Mouse (Mus musculus) myocyte (in vitro differentiated cells): ENCODE results near the gene Prkg2. TPM values are rescaled to one million over a fixed set of nuclear protein-coding genes. Genes with fewer than 3 reads are reported as not detected.

ENCODE experiments used
- H3K27me3 ChIP-seq: one replicate; pipeline ENCODE4 v1.6.1; 2011; ENCODE audit not compliant: control insufficient read depth, insufficient read depth, insufficient read length
- H3K36me3 ChIP-seq: one replicate; pipeline ENCODE4 v1.6.1; 2011; ENCODE audit not compliant: control insufficient read depth, insufficient read depth
- H3K4me2 ChIP-seq: one replicate; pipeline ENCODE4 v1.6.1; 2011; ENCODE audit warnings: low read depth, control low read depth
- H3K4me3 ChIP-seq: one replicate; pipeline ENCODE4 v1.5.1; 2011; ENCODE audit warnings: mild to moderate bottlenecking, control low read depth, moderate library complexity
- H3K79me2 ChIP-seq: one replicate; pipeline ENCODE4 v1.6.1; 2011; ENCODE audit not compliant: control insufficient read depth, insufficient read depth
- H3ac ChIP-seq: one replicate; pipeline ENCODE4 v1.6.1; 2011; ENCODE audit not compliant: control insufficient read depth, insufficient read length
- CEBPB ChIP-seq: IDR thresholded peaks from 2 replicates; pipeline ENCODE4 v1.6.1; 2011; ENCODE audit warnings: mild to moderate bottlenecking, moderate library complexity; ENCODE audit not compliant: poor library complexity, insufficient read depth, severe bottlenecking
- E2F4 ChIP-seq: IDR thresholded peaks from one replicate; pipeline ENCODE4 v1.6.1; 2011; ENCODE audit warnings: mild to moderate bottlenecking, control low read depth, moderate library complexity; ENCODE audit not compliant: insufficient read depth
- MAX ChIP-seq: IDR thresholded peaks from one replicate; pipeline ENCODE4 v1.6.1; 2011; ENCODE audit warnings: low read depth, mild to moderate bottlenecking, control low read depth
- MYOD1 ChIP-seq, 3 experiments: IDR thresholded peaks; one replicate each; pipeline ENCODE4 v1.6.1; 2011; ENCODE audit warnings: control low read depth in 2 of 3, low read depth in 2 of 3, mild to moderate bottlenecking in 2 of 3, moderate library complexity in 1 of 3; ENCODE audit not compliant: insufficient read length in 2 of 3, control insufficient read depth in 1 of 3
- MYOG ChIP-seq, 3 experiments: IDR thresholded peaks; one replicate each; pipeline ENCODE4 v1.6.1; 2011; ENCODE audit warnings: control low read depth in 2 of 3, low read depth in 2 of 3, mild to moderate bottlenecking in 2 of 3; ENCODE audit not compliant: insufficient read length in 2 of 3, control insufficient read depth in 1 of 3, insufficient read depth in 1 of 3
- POLR2A ChIP-seq: IDR thresholded peaks from one replicate; pipeline ENCODE4 v1.6.1; 2011; ENCODE audit warnings: low read depth, mild to moderate bottlenecking, control low read depth, moderate library complexity; ENCODE audit not compliant: insufficient read length
- POLR2AphosphoS2 ChIP-seq: IDR thresholded peaks from one replicate; pipeline ENCODE4 v1.6.1; 2011; ENCODE audit warnings: low read depth, control low read depth; ENCODE audit not compliant: insufficient read length
- REST ChIP-seq: IDR thresholded peaks from one replicate; pipeline ENCODE4 v1.6.1; 2011; ENCODE audit warnings: mild to moderate bottlenecking, control low read depth, moderate library complexity; ENCODE audit not compliant: insufficient read depth, insufficient read length
- SRF ChIP-seq: IDR thresholded peaks from one replicate; pipeline ENCODE4 v1.6.1; 2011; ENCODE audit warnings: low read depth; ENCODE audit not compliant: control insufficient read depth, insufficient read length
- TCF12 ChIP-seq: IDR thresholded peaks from one replicate; pipeline ENCODE4 v1.6.1; 2011; ENCODE audit warnings: mild to moderate bottlenecking, control low read depth; ENCODE audit not compliant: poor library complexity, insufficient read depth, severe bottlenecking
- TCF3 ChIP-seq: IDR thresholded peaks from one replicate; pipeline ENCODE4 v1.6.1; 2011; ENCODE audit warnings: low read depth, control low read depth; ENCODE audit not compliant: insufficient read length
- USF1 ChIP-seq: IDR thresholded peaks from one replicate; pipeline ENCODE4 v1.6.1; 2011; ENCODE audit warnings: low read depth, mild to moderate bottlenecking, control low read depth, moderate library complexity
- polyA plus RNA-seq: library from polyadenylated mRNA; unstranded; fragments of >200 nt; fragmentation: generic; extraction: Trizol; gene quantifications from one replicate; pipeline ENCODE4 v1.2.1, GENCODE M21; 2012; ENCODE audit warnings: missing spikeins

The Prkg2 gene
- polyA plus RNA-seq, 1 experiment, result 22.8 TPM

DNA sequence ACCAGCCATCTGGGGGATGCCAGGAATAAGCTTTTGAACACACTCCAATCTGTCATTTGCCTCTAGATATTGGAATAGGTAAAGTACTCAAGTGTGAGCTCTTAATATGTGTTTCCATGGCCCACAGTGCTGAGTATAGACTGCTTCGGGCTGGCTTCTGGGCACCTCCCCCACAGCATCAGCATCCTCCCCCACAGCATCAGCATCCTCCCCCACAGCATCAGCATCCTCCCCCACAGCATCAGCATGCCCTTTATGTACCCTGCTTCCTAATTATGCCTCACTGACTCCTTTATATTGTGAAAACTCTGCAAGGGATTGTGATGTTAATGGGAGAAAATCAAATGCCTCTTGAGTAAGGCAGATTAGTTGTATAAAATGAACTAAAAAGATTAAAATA, 49.5 kb downstream of the Prkg2 start:
- no peaks in the 10 kb centered on the region for H3K27me3 ChIP-seq
- no peak overlapping the region for H3K4me2 ChIP-seq
- no peaks in the 10 kb centered on the region for H3K79me2 ChIP-seq
- H3K4me3 ChIP-seq, result no peak overlapping the region
- no peak overlapping the region for H3ac ChIP-seq
- no peaks in the 10 kb centered on the region for H3K36me3 ChIP-seq
- TF ChIP-seq POLR2AphosphoS2, result no peak
- TF ChIP-seq TCF3, result no peak
- no peak for TF ChIP-seq POLR2A
- no peak for TF ChIP-seq TCF12
- TF ChIP-seq MYOG (IDR thresholded peaks at IDR 0.05; ENCODE audit: control insufficient read depth in 1 of 3, insufficient read depth in 1 of 3, insufficient read length in 2 of 3, low read depth in 2 of 3), result no peak
- no peak for TF ChIP-seq CEBPB
- no peak for TF ChIP-seq MYOD1 (IDR thresholded peaks at IDR 0.05; ENCODE audit: control insufficient read depth in 1 of 3, insufficient read length in 2 of 3, low read depth in 2 of 3)
- no peak for TF ChIP-seq USF1
- TF ChIP-seq E2F4, result no peak
- no peak for TF ChIP-seq SRF
- no peak for TF ChIP-seq REST
- TF ChIP-seq MAX, result no peak

- H3K36me3 ChIP-seq, result no peaks in the 10 kb centered on the region
- H3K27me3 ChIP-seq, result no peaks in the 10 kb centered on the region
- no peak overlapping the region for H3ac ChIP-seq
- no peak overlapping the region for H3K4me3 ChIP-seq
- no peak overlapping the region for H3K4me2 ChIP-seq
- H3K79me2 ChIP-seq, result no peaks in the 10 kb centered on the region
- TF ChIP-seq SRF (no peak), MAX (no peak), USF1 (no peak), POLR2A (no peak), TCF12 (no peak), CEBPB (no peak), POLR2AphosphoS2 (no peak), MYOD1 (IDR thresholded peaks at IDR 0.05; ENCODE audit: control insufficient read depth in 1 of 3, insufficient read length in 2 of 3, low read depth in 2 of 3) (no peak), REST (no peak), MYOG (IDR thresholded peaks at IDR 0.05; ENCODE audit: control insufficient read depth in 1 of 3, insufficient read depth in 1 of 3, insufficient read length in 2 of 3, low read depth in 2 of 3) (no peak), E2F4 (no peak), TCF3 (no peak)
Observed at GRCm38 (mm10) chr5:98987116-98987515, 50.0 kb downstream of the Prkg2 start.

GRCm38 (mm10) chr5:98986459-98986858, 50.7 kb downstream of the Prkg2 start:
- Histone ChIP-seq H3K79me2 (no peaks in the 10 kb centered on the region), H3K36me3 (no peaks in the 10 kb centered on the region), H3K27me3 (no peaks in the 10 kb centered on the region), H3ac (no peak overlapping the region), H3K4me2 (no peak overlapping the region), H3K4me3 (no peak overlapping the region)
- TF ChIP-seq USF1, result no peak
- TF ChIP-seq MYOG (IDR thresholded peaks at IDR 0.05; ENCODE audit: control insufficient read depth in 1 of 3, insufficient read depth in 1 of 3, insufficient read length in 2 of 3, low read depth in 2 of 3), result no peak
- TF ChIP-seq CEBPB, result no peak
- TF ChIP-seq TCF12, result no peak
- no peak for TF ChIP-seq POLR2AphosphoS2
- TF ChIP-seq E2F4, result no peak
- TF ChIP-seq SRF, result no peak
- TF ChIP-seq TCF3, result no peak
- no peak for TF ChIP-seq MAX
- TF ChIP-seq POLR2A, result no peak
- TF ChIP-seq REST, result no peak
- TF ChIP-seq MYOD1 (IDR thresholded peaks at IDR 0.05; ENCODE audit: control insufficient read depth in 1 of 3, insufficient read length in 2 of 3, low read depth in 2 of 3), result no peak

GRCm38 (mm10) chr5:98986011-98986410, 51.1 kb downstream of the Prkg2 start:
- no peak overlapping the region for H3K4me2 ChIP-seq

GRCm38 (mm10) chr5:98985077-98985476, 52.1 kb downstream of the Prkg2 start:
- no peaks in the 10 kb centered on the region for H3K79me2 ChIP-seq
- no peaks in the 10 kb centered on the region for H3K27me3 ChIP-seq
- H3K36me3 ChIP-seq, result no peaks in the 10 kb centered on the region
- TF ChIP-seq USF1 (no peak), TCF3 (no peak), CEBPB (no peak), E2F4 (no peak), POLR2AphosphoS2 (no peak), MYOD1 (IDR thresholded peaks at IDR 0.05; ENCODE audit: control insufficient read depth in 1 of 3, insufficient read length in 2 of 3, low read depth in 2 of 3) (no peak), SRF (no peak), MAX (no peak), POLR2A (no peak), REST (no peak), MYOG (IDR thresholded peaks at IDR 0.05; ENCODE audit: control insufficient read depth in 1 of 3, insufficient read depth in 1 of 3, insufficient read length in 2 of 3, low read depth in 2 of 3) (no peak), TCF12 (no peak)
- H3K4me2 ChIP-seq, result no peak overlapping the region
- H3K4me3 ChIP-seq, result no peak overlapping the region
- no peak overlapping the region for H3ac ChIP-seq

More at GRCm38 (mm10) chr5:98986011-98986410, 51.1 kb downstream of the Prkg2 start:
- Histone ChIP-seq H3K27me3 (no peaks in the 10 kb centered on the region), H3K4me3 (no peak overlapping the region), H3ac (no peak overlapping the region), H3K79me2 (no peaks in the 10 kb centered on the region), H3K36me3 (no peaks in the 10 kb centered on the region)
- TF ChIP-seq POLR2AphosphoS2, result no peak
